Mouse (Mus musculus): Measurements from ENCODE around the gene Shisa9. TPM values are rescaled to one million over a fixed set of nuclear protein-coding genes. Genes with fewer than 3 reads are reported as not detected.

Gene Shisa9
- polyA plus RNA-seq, 1 experiment from 2014 or later: 0.06 TPM

DNA sequence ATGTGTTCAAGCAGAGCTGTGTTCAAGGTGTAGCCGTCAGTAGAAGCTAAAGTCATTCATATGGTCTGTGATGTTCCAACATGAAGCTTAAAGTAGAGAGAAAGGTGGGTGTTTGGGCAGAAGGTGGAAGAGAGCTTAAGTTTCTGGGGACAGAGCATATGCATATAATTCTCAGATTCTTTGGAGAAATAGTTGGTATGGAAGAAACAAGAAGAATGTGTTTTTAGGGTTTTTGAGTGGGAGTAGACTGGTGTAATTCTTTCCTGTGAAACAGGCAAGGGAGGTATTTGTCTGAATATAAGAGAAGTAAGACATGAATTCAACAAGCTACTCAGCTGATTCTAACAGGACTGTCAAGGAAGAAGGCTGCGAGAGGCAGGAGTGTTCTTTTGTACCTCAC lies 225.9 kb downstream of the Shisa9 start:
- WGBS: 86% methylated on average over 2 of the region's 2 CpGs
- H3K36me3 ChIP-seq (replicated peaks): no peaks in the 10 kb centered on the region
- no peak overlapping the region for H3K4me3 ChIP-seq
- H3K4me1 ChIP-seq: no peaks in the 10 kb centered on the region
- no peak for DNase-seq (ENCODE audit: extremely low spot score, low spot score)
- no peaks in the 10 kb centered on the region for H3K27me3 ChIP-seq (ENCODE audit: poor library complexity, severe bottlenecking)
- H3K9me3 ChIP-seq: no peaks in the 10 kb centered on the region
- H3K27ac ChIP-seq: no peak overlapping the region

DNA sequence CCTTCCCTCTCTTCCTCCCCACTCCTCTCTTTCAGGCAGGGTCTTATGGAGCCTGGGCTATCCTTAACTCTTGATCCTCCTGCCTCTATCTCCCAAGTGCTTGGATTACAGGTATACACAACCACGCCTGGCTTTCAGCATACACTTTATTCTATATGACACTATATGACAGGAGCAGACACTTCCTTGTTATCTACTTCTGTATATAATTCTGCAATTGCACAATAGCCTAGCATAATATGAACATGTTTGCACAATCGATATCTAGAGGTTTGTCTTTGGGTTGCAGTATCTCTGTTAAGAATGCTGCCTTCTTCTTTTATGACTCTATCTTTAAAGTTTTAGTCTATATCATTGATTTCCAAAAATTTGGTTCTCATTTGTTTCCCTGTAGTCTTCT lies 230.1 kb downstream of the Shisa9 start:
- no peak for DNase-seq (ENCODE audit: extremely low spot score, low spot score)
- H3K36me3 ChIP-seq (replicated peaks): no peaks in the 10 kb centered on the region
- no peaks in the 10 kb centered on the region for H3K4me1 ChIP-seq
- no peak overlapping the region for H3K4me3 ChIP-seq
- no peaks in the 10 kb centered on the region for H3K27me3 ChIP-seq (ENCODE audit: poor library complexity, severe bottlenecking)
- WGBS: 93% methylated on average over 2 of the region's 2 CpGs
- no peaks in the 10 kb centered on the region for H3K9me3 ChIP-seq
- no peak overlapping the region for H3K27ac ChIP-seq

DNA sequence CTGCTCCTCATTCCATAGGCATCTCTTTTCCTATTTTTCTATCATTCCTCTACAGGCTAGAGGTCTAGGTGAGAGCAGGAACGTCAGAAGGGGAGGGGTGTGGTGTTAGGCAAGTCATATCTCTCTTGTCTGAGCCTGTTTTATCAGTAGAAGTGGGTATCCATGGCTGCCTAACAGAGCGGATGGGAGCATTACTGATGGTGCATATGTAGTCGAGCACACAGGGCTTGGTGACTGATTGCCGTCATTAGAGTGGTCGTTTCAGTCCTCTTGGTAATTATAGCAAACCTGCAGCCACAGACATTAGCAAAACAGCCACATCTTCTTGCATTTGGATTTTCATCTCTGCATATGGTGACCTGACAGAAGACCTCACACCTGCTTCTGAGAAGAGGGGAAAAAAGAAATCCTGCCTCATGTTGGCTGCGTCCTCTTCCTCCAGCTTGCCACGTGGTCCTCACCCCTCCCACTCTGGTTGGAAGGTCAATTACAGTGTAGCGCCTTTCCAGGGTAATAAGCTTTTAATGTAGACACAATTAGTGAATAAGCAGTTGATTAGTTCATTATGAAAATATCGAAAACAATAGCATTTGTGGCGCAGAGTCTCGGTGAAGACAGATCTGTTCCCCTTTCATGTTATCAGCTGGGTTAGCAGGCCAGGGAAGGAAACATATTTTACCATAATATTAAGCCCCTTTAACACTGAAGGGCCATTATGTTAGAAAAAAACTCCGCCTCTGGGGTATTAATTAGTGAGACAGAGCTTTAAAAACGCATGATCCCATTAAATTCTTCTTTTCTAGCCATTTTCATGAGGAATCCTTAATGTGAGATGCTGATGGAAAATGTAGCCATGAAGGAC lies 233.6 kb downstream of the Shisa9 start:
- no peaks in the 10 kb centered on the region for H3K36me3 ChIP-seq (replicated peaks)
- H3K27ac ChIP-seq: no peak overlapping the region
- no peaks in the 10 kb centered on the region for H3K9me3 ChIP-seq
- H3K27me3 ChIP-seq (ENCODE audit: poor library complexity, severe bottlenecking): no peaks in the 10 kb centered on the region
- no peak overlapping the region for H3K4me3 ChIP-seq
- 81% methylated on average over 13 of the region's 13 CpGs for WGBS
- H3K4me1 ChIP-seq: no peaks in the 10 kb centered on the region
- no peak for DNase-seq (ENCODE audit: extremely low spot score, low spot score)

DNA sequence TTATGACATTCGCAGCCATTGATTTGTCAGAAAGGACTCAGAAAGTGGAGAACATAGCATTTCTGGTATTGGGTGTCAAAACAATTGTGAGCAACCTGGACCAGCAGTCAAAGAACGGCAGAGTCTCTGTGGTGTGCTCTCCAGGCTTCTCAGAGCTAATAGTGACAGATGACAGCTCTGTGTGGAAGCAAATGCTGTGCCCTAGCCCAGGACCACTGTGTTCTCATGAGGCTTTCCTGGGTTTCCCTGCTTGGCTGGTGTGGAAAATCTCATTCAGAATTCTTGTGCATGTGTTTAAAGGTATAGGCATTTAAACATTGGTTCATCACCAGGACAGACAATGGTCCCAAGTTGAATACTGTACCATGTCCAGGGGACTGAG lies 234.2 kb downstream of the Shisa9 start:
- H3K27me3 ChIP-seq (ENCODE audit: poor library complexity, severe bottlenecking): no peaks in the 10 kb centered on the region
- H3K4me1 ChIP-seq: no peaks in the 10 kb centered on the region
- no peak overlapping the region for H3K27ac ChIP-seq
- no peaks in the 10 kb centered on the region for H3K36me3 ChIP-seq (replicated peaks)
- no peak for DNase-seq (ENCODE audit: extremely low spot score, low spot score)
- WGBS: 83% methylated on average over 2 of the region's 2 CpGs
- H3K9me3 ChIP-seq: no peaks in the 10 kb centered on the region
- H3K4me3 ChIP-seq: no peak overlapping the region

DNA sequence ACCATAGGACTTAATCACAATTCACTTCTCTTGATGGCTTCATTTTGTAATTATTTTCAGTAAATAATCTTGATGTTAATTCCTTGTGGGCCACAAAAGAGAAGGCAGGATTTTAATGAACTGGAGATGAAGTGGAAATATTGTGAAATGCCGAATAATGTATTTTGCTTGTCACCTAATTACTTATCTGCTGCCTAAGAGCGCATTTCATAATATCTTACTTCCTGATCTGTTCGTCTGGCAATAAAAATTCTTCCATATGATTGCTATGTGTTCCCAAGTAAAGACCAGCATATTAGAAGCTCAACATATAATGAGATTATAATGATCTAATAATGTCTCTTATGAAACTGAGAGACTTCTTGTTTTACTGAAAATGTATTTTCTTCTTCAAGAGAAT lies 235.9 kb downstream of the Shisa9 start:
- Histone ChIP-seq H3K36me3 (replicated peaks) (no peaks in the 10 kb centered on the region), H3K9me3 (no peaks in the 10 kb centered on the region), H3K4me1 (no peaks in the 10 kb centered on the region), H3K27me3 (ENCODE audit: poor library complexity, severe bottlenecking) (no peaks in the 10 kb centered on the region), H3K27ac (no peak overlapping the region), H3K4me3 (no peak overlapping the region)
- no peak for DNase-seq (ENCODE audit: extremely low spot score, low spot score)
- 89% methylated on average over 3 of the region's 3 CpGs for WGBS

DNA sequence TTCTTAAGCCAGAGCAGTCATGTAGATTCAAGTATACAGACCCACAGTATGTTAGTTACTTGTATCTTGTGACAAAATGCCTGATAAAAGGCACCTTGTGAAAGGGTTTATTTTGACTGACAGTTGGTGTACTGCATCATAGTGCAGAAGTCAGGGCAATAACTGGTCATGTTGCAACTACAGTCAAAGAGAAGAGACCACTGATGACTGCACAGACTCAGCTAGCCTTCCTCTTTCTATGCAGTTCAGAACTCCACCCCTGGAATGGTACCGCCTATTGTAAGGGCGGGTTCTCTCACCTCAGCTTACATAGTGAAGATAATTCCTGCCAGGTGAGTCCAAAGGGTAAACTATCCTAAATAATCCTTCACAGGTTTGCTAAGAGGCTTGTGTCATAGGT lies 239.6 kb downstream of the Shisa9 start:
- WGBS: 90% methylated on average over 2 of the region's 2 CpGs

DNA sequence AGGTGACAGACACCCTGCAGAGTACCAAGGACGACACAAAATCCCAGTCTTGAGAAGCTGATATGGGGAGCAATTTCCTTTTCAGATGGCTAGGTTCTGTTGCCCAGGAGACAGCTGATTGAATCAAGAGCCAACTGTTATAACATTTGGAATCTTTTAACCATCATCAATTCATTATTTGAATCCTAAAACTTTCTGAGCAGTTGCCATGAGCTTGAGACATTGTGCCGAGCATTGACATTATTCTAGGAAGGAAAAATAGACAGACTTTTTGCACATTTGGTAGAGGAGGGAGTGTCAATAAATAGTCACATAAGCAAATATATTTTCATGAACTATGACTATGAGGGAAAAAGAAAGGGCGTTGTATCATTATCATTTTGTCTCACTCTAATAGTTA lies 243.0 kb downstream of the Shisa9 start:
- WGBS: 77% methylated on average over 3 of the region's 3 CpGs

More for the DNA sequence above, 239.6 kb downstream of the Shisa9 start:
- DNase-seq (ENCODE audit: extremely low spot score, low spot score): no peak
- Histone ChIP-seq H3K27me3 (ENCODE audit: poor library complexity, severe bottlenecking) (no peaks in the 10 kb centered on the region), H3K4me3 (no peak overlapping the region), H3K36me3 (replicated peaks) (no peaks in the 10 kb centered on the region), H3K9me3 (no peaks in the 10 kb centered on the region), H3K4me1 (no peaks in the 10 kb centered on the region), H3K27ac (no peak overlapping the region)

DNA sequence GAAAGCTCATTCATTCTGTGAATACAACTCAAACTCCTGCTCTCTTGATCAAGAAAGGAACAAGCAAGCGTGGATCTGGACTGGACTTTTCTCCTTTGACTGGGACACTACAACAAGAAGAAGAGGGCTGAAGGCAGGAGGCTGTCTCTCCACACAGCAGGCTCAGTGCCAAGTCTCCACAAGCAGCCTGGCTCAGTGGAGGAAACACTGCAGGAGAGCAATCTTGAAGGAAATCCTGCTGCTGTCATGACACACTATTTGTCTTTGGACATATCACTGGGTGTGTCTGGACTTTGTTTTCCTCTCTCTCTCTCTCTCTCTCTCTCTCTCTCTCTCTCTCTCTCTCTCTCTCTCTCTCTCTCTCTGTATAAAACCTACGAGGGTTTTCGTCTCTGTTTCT lies 249.4 kb downstream of the Shisa9 start:
- Histone ChIP-seq H3K27ac (no peak overlapping the region), H3K4me1 (no peaks in the 10 kb centered on the region), H3K9me3 (no peaks in the 10 kb centered on the region), H3K4me3 (no peak overlapping the region), H3K27me3 (ENCODE audit: poor library complexity, severe bottlenecking) (no peaks in the 10 kb centered on the region), H3K36me3 (replicated peaks) (no peaks in the 10 kb centered on the region)
- no peak for DNase-seq (ENCODE audit: extremely low spot score, low spot score)
- 85% methylated on average over 3 of the region's 3 CpGs for WGBS

More for the DNA sequence above, 243.0 kb downstream of the Shisa9 start:
- no peaks in the 10 kb centered on the region for H3K9me3 ChIP-seq
- DNase-seq (ENCODE audit: extremely low spot score, low spot score): no peak
- no peaks in the 10 kb centered on the region for H3K4me1 ChIP-seq
- no peak overlapping the region for H3K27ac ChIP-seq
- H3K36me3 ChIP-seq (replicated peaks): no peaks in the 10 kb centered on the region
- no peaks in the 10 kb centered on the region for H3K27me3 ChIP-seq (ENCODE audit: poor library complexity, severe bottlenecking)
- H3K4me3 ChIP-seq: no peak overlapping the region

DNA sequence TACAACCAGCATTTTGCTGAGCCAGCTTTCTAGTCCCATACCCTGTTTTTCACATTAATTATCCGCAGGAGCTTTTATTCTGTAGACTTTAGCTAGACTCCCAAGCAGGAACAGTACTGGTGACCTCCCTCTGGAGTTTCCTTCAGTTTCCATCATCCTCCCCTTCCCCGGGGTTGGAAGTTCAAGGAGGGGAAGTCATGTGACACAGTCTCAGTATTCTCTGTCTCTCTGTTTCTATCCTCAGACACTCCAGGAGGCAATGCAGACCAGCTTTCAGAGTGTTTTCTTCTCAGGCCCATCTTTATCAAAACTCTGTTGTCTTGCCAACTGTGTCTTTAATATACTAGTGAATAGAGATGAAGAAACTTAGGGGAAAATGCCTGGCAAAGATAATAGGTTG lies 250.4 kb downstream of the Shisa9 start:
- 81% methylated on average over 2 of the region's 2 CpGs for WGBS

DNA sequence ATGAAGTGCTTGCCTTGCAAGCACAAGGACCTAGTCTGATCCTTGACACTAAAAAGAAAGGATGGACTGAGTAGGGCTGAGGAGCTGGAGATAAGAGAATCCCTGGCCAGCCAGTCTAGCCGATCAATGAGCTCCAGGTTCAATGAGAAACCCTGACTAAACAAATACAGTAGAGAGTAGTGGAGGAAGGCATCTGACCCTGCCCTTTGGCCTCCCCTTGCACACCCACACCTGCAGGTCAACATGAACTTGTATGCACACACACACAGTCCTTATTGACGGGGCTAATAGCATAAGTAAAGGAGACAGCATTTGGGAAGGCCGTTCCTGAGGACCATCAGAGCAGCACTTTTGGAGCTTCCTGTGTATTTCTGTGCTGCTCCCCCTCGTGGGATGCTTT lies 254.7 kb downstream of the Shisa9 start:
- no peaks in the 10 kb centered on the region for H3K36me3 ChIP-seq (replicated peaks)
- DNase-seq (ENCODE audit: extremely low spot score, low spot score): no peak
- WGBS: 87% methylated on average over 4 of the region's 4 CpGs
- H3K4me1 ChIP-seq: no peaks in the 10 kb centered on the region
- no peaks in the 10 kb centered on the region for H3K27me3 ChIP-seq (ENCODE audit: poor library complexity, severe bottlenecking)
- H3K4me3 ChIP-seq: no peak overlapping the region
- no peaks in the 10 kb centered on the region for H3K9me3 ChIP-seq
- H3K27ac ChIP-seq: no peak overlapping the region

More for the DNA sequence above, 250.4 kb downstream of the Shisa9 start:
- no peak overlapping the region for H3K4me3 ChIP-seq
- DNase-seq (ENCODE audit: extremely low spot score, low spot score): no peak
- no peaks in the 10 kb centered on the region for H3K27me3 ChIP-seq (ENCODE audit: poor library complexity, severe bottlenecking)
- H3K27ac ChIP-seq: no peak overlapping the region
- no peaks in the 10 kb centered on the region for H3K4me1 ChIP-seq
- no peaks in the 10 kb centered on the region for H3K36me3 ChIP-seq (replicated peaks)
- H3K9me3 ChIP-seq: no peaks in the 10 kb centered on the region

DNA sequence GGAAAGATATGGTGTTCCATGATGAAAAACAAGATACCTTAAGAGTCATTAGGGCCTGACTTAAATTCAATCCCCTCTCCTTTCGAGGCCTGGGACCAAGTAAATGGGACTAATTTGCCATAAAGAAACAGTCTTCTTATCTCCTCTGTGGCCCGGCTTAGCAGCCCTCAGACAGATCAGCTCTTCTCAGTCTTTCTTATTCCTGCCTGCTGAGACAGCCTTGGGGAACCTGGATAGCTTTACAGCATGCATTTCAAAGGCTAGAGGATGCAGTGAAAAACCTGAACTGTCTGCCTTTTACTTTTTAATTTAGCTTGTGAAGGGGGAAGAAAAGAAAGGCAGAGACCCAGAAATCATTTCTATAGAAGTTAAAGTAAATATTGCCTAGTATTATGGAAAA lies 275.4 kb downstream of the Shisa9 start:
- no peak overlapping the region for H3K4me3 ChIP-seq
- no peak for DNase-seq (ENCODE audit: extremely low spot score, low spot score)
- H3K36me3 ChIP-seq (replicated peaks): no peaks in the 10 kb centered on the region
- H3K4me1 ChIP-seq: peaks cover 7% of the 10 kb centered on the region
- H3K9me3 ChIP-seq: no peaks in the 10 kb centered on the region
- 6% methylated on average over 2 of the region's 2 CpGs for WGBS
- H3K27ac ChIP-seq: no peak overlapping the region
- no peaks in the 10 kb centered on the region for H3K27me3 ChIP-seq (ENCODE audit: poor library complexity, severe bottlenecking)

DNA sequence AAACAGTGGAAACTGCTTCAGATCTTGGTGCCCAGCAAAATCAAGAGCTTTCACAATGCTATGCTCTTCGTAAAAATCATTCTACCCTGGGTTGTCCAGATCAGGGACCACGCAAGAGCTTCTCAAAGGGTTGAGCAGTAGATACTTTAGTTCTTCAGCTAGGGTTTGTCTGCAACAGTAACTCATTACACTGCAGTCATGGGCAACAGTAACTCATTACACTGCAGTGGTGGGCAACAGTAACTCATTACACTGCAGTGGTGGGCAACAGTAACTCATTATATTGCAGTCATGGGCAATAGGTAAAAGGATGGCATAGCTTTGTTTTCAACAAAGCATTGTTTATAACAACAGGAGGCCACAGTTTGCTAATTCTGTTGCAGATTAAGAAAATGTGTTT lies 281.9 kb downstream of the Shisa9 start:
- Histone ChIP-seq H3K4me1 (no peaks in the 10 kb centered on the region), H3K4me3 (no peak overlapping the region), H3K27me3 (ENCODE audit: poor library complexity, severe bottlenecking) (no peaks in the 10 kb centered on the region), H3K9me3 (no peaks in the 10 kb centered on the region), H3K27ac (no peak overlapping the region), H3K36me3 (replicated peaks) (no peaks in the 10 kb centered on the region)
- 92% methylated on average over 2 of the region's 2 CpGs for WGBS
- DNase-seq (ENCODE audit: extremely low spot score, low spot score): no peak

DNA sequence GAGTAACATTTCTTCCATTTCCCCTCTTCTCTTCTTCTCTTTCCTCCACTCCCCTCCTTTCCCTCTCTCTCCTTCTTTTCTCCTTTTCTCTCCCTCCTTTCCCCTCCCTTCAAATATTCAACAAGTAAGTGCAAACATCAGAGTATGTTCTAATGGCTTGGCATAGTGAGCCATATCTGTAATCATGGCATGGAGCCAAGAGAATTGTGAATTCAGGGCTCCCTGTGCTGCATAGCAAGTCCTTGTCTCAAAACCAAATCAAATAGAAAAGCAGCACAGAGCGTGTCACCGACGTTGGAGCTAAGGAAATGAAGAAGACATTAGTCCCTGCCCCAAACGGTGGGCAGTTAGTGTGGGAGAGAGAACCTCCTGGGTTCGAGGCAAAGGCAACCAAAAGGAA lies 316.6 kb downstream of the Shisa9 start:
- H3K36me3 ChIP-seq (replicated peaks): no peaks in the 10 kb centered on the region
- WGBS: 64% methylated on average over 5 of the region's 5 CpGs
- no peaks in the 10 kb centered on the region for H3K4me1 ChIP-seq
- H3K27ac ChIP-seq: no peak overlapping the region
- no peak for DNase-seq (ENCODE audit: extremely low spot score, low spot score)
- no peaks in the 10 kb centered on the region for H3K27me3 ChIP-seq (ENCODE audit: poor library complexity, severe bottlenecking)
- H3K9me3 ChIP-seq: no peaks in the 10 kb centered on the region
- H3K4me3 ChIP-seq: no peak overlapping the region

DNA sequence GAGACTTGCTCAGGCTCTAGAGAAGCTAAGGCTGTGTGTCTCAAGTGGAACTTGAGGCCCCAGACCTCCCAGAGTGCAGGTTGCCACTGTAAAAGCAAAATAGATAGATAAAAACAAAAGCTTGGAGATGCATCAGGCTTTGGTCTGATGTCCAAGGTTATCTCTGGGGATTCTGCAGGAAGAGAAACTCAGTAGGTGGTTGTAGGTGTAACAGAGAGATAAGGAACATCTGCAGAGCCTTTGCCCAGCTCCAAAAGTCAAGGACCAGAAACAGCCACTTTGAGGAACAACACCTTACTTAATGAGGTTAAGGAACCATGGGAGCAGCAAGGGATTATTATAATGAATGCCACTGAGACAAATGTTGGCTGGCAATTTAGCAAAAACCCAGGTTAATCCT lies 319.5 kb downstream of the Shisa9 start:
- Histone ChIP-seq H3K36me3 (replicated peaks) (no peaks in the 10 kb centered on the region), H3K27ac (no peak overlapping the region), H3K9me3 (no peaks in the 10 kb centered on the region), H3K27me3 (ENCODE audit: poor library complexity, severe bottlenecking) (no peaks in the 10 kb centered on the region), H3K4me1 (no peaks in the 10 kb centered on the region), H3K4me3 (no peak overlapping the region)
- DNase-seq (ENCODE audit: extremely low spot score, low spot score): no peak

Data from forebrain, embryonic 10.5 days (tissue).